Mouse (Mus musculus): ENCODE data around the gene Ccl25. TPM values are rescaled to one million over a fixed set of nuclear protein-coding genes. Genes with fewer than 3 reads are reported as not detected.
"Not testable (repeated sequence)": the region's sequence is repeated elsewhere in the genome, so short reads cannot be mapped to it uniquely, and the experiment has no call there.

The Ccl25 gene
- polyA plus RNA-seq, 1 experiment from 2014 or later, result 142 TPM

GRCm38 (mm10) chr8:4352562-4352961 lies 27.6 kb downstream of the Ccl25 start:
- not testable (repeated sequence) for H3K4me3 ChIP-seq (ENCODE audit: low read length); H3K27me3 ChIP-seq (replicated peaks; ENCODE audit: control insufficient read depth, insufficient read depth, low read length); H3K27ac ChIP-seq (ENCODE audit: low read length); H3K9me3 ChIP-seq (ENCODE audit: control insufficient read depth, low read length); ATAC-seq; H3K9ac ChIP-seq (ENCODE audit: low read depth, low read length); H3K4me2 ChIP-seq (ENCODE audit: low read depth, low read length); H3K36me3 ChIP-seq (ENCODE audit: control insufficient read depth, insufficient read depth, low read length); H3K4me1 ChIP-seq (ENCODE audit: control insufficient read depth, insufficient read depth, low read length)
- 84% methylated on average over 6 of the region's 6 CpGs for WGBS

GRCm38 (mm10) chr8:4353741-4354140 lies 28.7 kb downstream of the Ccl25 start:
- ATAC-seq, result no peak
- Histone ChIP-seq H3K27ac (ENCODE audit: low read length) (no peak overlapping the region), H3K36me3 (ENCODE audit: control insufficient read depth, insufficient read depth, low read length) (peaks cover 6% of the 10 kb centered on the region), H3K4me1 (ENCODE audit: control insufficient read depth, insufficient read depth, low read length) (no peaks in the 10 kb centered on the region), H3K27me3 (replicated peaks; ENCODE audit: control insufficient read depth, insufficient read depth, low read length) (no peaks in the 10 kb centered on the region), H3K4me3 (ENCODE audit: low read length) (no peak overlapping the region), H3K4me2 (ENCODE audit: low read depth, low read length) (no peak overlapping the region), H3K9ac (ENCODE audit: low read depth, low read length) (no peak overlapping the region), H3K9me3 (ENCODE audit: control insufficient read depth, low read length) (no peaks in the 10 kb centered on the region)
- WGBS, result 80% methylated on average over 4 of the region's 4 CpGs

- Histone ChIP-seq H3K4me1 (ENCODE audit: control insufficient read depth, insufficient read depth, low read length) (no peaks in the 10 kb centered on the region), H3K4me3 (ENCODE audit: low read length) (no peak overlapping the region), H3K4me2 (ENCODE audit: low read depth, low read length) (no peak overlapping the region), H3K27ac (ENCODE audit: low read length) (no peak overlapping the region), H3K27me3 (replicated peaks; ENCODE audit: control insufficient read depth, insufficient read depth, low read length) (no peaks in the 10 kb centered on the region), H3K9ac (ENCODE audit: low read depth, low read length) (no peak overlapping the region), H3K9me3 (ENCODE audit: control insufficient read depth, low read length) (no peaks in the 10 kb centered on the region), H3K36me3 (ENCODE audit: control insufficient read depth, insufficient read depth, low read length) (peaks cover 6% of the 10 kb centered on the region)
- ATAC-seq, result no peak
- 89% methylated on average over 1 of the region's 1 CpGs for WGBS
Measured at GRCm38 (mm10) chr8:4354516-4354915, 29.5 kb downstream of the Ccl25 start.

GRCm38 (mm10) chr8:4355455-4355854 lies 30.4 kb downstream of the Ccl25 start:
- Histone ChIP-seq H3K9ac (ENCODE audit: low read depth, low read length) (no peak overlapping the region), H3K4me2 (ENCODE audit: low read depth, low read length) (no peak overlapping the region), H3K4me3 (ENCODE audit: low read length) (no peak overlapping the region), H3K4me1 (ENCODE audit: control insufficient read depth, insufficient read depth, low read length) (peaks cover 4% of the 10 kb centered on the region; the same call in 1 of the 2 replicates), H3K9me3 (ENCODE audit: control insufficient read depth, low read length) (no peaks in the 10 kb centered on the region), H3K27me3 (replicated peaks; ENCODE audit: control insufficient read depth, insufficient read depth, low read length) (no peaks in the 10 kb centered on the region), H3K36me3 (ENCODE audit: control insufficient read depth, insufficient read depth, low read length) (peaks cover 6% of the 10 kb centered on the region), H3K27ac (ENCODE audit: low read length) (no peak overlapping the region)
- ATAC-seq, result no peak
- 86% methylated on average over 10 of the region's 10 CpGs for WGBS

GRCm38 (mm10) chr8:4359362-4359761 lies 34.4 kb downstream of the Ccl25 start:
- Histone ChIP-seq H3K36me3 (ENCODE audit: control insufficient read depth, insufficient read depth, low read length) (no peaks in the 10 kb centered on the region), H3K9ac (ENCODE audit: low read depth, low read length) (no peak overlapping the region), H3K4me3 (ENCODE audit: low read length) (no peak overlapping the region), H3K27me3 (replicated peaks; ENCODE audit: control insufficient read depth, insufficient read depth, low read length) (no peaks in the 10 kb centered on the region), H3K4me1 (ENCODE audit: control insufficient read depth, insufficient read depth, low read length) (peaks cover 13% of the 10 kb centered on the region), H3K9me3 (ENCODE audit: control insufficient read depth, low read length) (no peaks in the 10 kb centered on the region), H3K4me2 (ENCODE audit: low read depth, low read length) (no peak overlapping the region), H3K27ac (ENCODE audit: low read length) (no peak overlapping the region)
- 65% methylated on average over 3 of the region's 3 CpGs for WGBS
- ATAC-seq, result no peak

GRCm38 (mm10) chr8:4360922-4361321 lies 35.9 kb downstream of the Ccl25 start:
- Histone ChIP-seq H3K9ac (ENCODE audit: low read depth, low read length) (no peak overlapping the region), H3K9me3 (ENCODE audit: control insufficient read depth, low read length) (no peaks in the 10 kb centered on the region), H3K27ac (ENCODE audit: low read length) (no peak overlapping the region; the same call in 1 of the 2 replicates), H3K36me3 (ENCODE audit: control insufficient read depth, insufficient read depth, low read length) (no peaks in the 10 kb centered on the region), H3K4me3 (ENCODE audit: low read length) (no peak overlapping the region), H3K27me3 (replicated peaks; ENCODE audit: control insufficient read depth, insufficient read depth, low read length) (no peaks in the 10 kb centered on the region), H3K4me1 (ENCODE audit: control insufficient read depth, insufficient read depth, low read length) (peaks cover 13% of the 10 kb centered on the region), H3K4me2 (ENCODE audit: low read depth, low read length) (no peak overlapping the region)
- ATAC-seq, result peak; percentile 94
- 53% methylated on average over 2 of the region's 2 CpGs for WGBS

GRCm38 (mm10) chr8:4366189-4366588 lies 41.2 kb downstream of the Ccl25 start:
- Histone ChIP-seq H3K9ac (ENCODE audit: low read depth, low read length) (no peak overlapping the region), H3K4me3 (ENCODE audit: low read length) (no peak overlapping the region), H3K9me3 (ENCODE audit: control insufficient read depth, low read length) (peaks cover 3% of the 10 kb centered on the region; the same call in 1 of the 2 replicates), H3K27me3 (replicated peaks; ENCODE audit: control insufficient read depth, insufficient read depth, low read length) (no peaks in the 10 kb centered on the region), H3K4me2 (ENCODE audit: low read depth, low read length) (no peak overlapping the region), H3K36me3 (ENCODE audit: control insufficient read depth, insufficient read depth, low read length) (no peaks in the 10 kb centered on the region), H3K4me1 (ENCODE audit: control insufficient read depth, insufficient read depth, low read length) (peaks cover 8% of the 10 kb centered on the region), H3K27ac (ENCODE audit: low read length) (no peak overlapping the region)
- ATAC-seq, result no peak
- 86% methylated on average over 3 of the region's 3 CpGs for WGBS

GRCm38 (mm10) chr8:4367808-4368207 lies 42.8 kb downstream of the Ccl25 start:
- WGBS, result 87% methylated on average over 11 of the region's 11 CpGs

GRCm38 (mm10) chr8:4368470-4368869 lies 43.5 kb downstream of the Ccl25 start:
- H3K4me2 ChIP-seq (ENCODE audit: low read depth, low read length), result no peak overlapping the region
- H3K36me3 ChIP-seq (ENCODE audit: control insufficient read depth, insufficient read depth, low read length), result no peaks in the 10 kb centered on the region
- H3K4me3 ChIP-seq (ENCODE audit: low read length), result no peak overlapping the region
- no peaks in the 10 kb centered on the region for H3K4me1 ChIP-seq (ENCODE audit: control insufficient read depth, insufficient read depth, low read length)
- peaks cover 3% of the 10 kb centered on the region; the same call in 1 of the 2 replicates for H3K9me3 ChIP-seq (ENCODE audit: control insufficient read depth, low read length)
- H3K9ac ChIP-seq (ENCODE audit: low read depth, low read length), result no peak overlapping the region
- no peak overlapping the region for H3K27ac ChIP-seq (ENCODE audit: low read length)
- ATAC-seq, result no peak
- no peaks in the 10 kb centered on the region for H3K27me3 ChIP-seq (replicated peaks; ENCODE audit: control insufficient read depth, insufficient read depth, low read length)
- WGBS, result 85% methylated on average over 4 of the region's 4 CpGs

More at GRCm38 (mm10) chr8:4367808-4368207, 42.8 kb downstream of the Ccl25 start:
- peaks cover 3% of the 10 kb centered on the region; the same call in 1 of the 2 replicates for H3K9me3 ChIP-seq (ENCODE audit: control insufficient read depth, low read length)
- no peak overlapping the region for H3K4me3 ChIP-seq (ENCODE audit: low read length)
- H3K36me3 ChIP-seq (ENCODE audit: control insufficient read depth, insufficient read depth, low read length), result no peaks in the 10 kb centered on the region
- H3K27ac ChIP-seq (ENCODE audit: low read length), result no peak overlapping the region
- ATAC-seq, result no peak
- no peak overlapping the region for H3K9ac ChIP-seq (ENCODE audit: low read depth, low read length)
- H3K4me1 ChIP-seq (ENCODE audit: control insufficient read depth, insufficient read depth, low read length), result no peaks in the 10 kb centered on the region
- no peaks in the 10 kb centered on the region for H3K27me3 ChIP-seq (replicated peaks; ENCODE audit: control insufficient read depth, insufficient read depth, low read length)
- H3K4me2 ChIP-seq (ENCODE audit: low read depth, low read length), result no peak overlapping the region

GRCm38 (mm10) chr8:4370078-4370477 lies 45.1 kb downstream of the Ccl25 start:
- 38% methylated on average over 2 of the region's 2 CpGs for WGBS
- ATAC-seq, result peak; percentile 77
- no peak overlapping the region for H3K9ac ChIP-seq (ENCODE audit: low read depth, low read length)
- no peaks in the 10 kb centered on the region for H3K36me3 ChIP-seq (ENCODE audit: control insufficient read depth, insufficient read depth, low read length)
- H3K4me1 ChIP-seq (ENCODE audit: control insufficient read depth, insufficient read depth, low read length), result no peaks in the 10 kb centered on the region
- H3K4me2 ChIP-seq (ENCODE audit: low read depth, low read length), result no peak overlapping the region
- H3K9me3 ChIP-seq (ENCODE audit: control insufficient read depth, low read length), result peaks cover 3% of the 10 kb centered on the region; the same call in 1 of the 2 replicates
- no peaks in the 10 kb centered on the region for H3K27me3 ChIP-seq (replicated peaks; ENCODE audit: control insufficient read depth, insufficient read depth, low read length)
- no peak overlapping the region for H3K4me3 ChIP-seq (ENCODE audit: low read length)
- no peak overlapping the region for H3K27ac ChIP-seq (ENCODE audit: low read length)

All from intestine, embryonic 16.5 days (tissue).